Mouse (Mus musculus): ENCODE measurements around the gene Fcnb. TPM values are rescaled to one million over a fixed set of nuclear protein-coding genes. Genes with fewer than 3 reads are reported as not detected.

Gene Fcnb
- polyA plus RNA-seq, 1 experiment from 2014 or later = 0.54 TPM

DNA sequence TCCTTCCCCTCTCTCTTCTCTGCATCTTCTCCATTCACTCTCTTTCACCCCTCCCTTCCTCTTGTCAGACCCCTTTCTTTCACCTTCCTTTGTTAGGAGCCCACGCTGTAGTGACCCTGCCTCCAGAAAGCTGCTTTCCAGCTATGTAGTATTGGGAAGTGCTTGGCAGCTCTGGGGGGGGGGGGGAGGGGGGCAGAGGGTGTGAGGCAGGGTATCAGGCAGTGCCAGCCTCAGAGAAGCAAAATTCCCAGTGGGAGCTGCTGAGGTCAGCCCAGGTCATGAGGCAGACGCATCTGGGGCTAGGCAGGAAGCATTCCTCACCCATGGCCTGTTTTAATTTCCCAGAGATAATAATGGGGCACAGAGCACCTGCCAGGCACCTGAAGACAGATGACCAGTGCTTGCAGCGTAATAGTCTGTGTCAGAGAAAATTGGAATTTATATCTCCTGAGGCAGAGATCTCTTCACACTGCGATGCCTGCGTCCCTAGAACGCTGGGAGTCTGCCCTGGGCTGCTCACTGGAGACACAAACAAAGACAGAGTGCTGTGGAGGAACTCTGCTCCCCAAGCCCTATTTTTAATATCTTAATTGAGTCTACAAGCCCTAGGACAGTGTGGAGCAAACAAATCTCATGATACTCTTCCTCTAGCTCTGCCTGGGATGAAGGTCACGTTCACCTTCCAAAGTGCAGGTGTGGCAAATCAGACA, 5.8 kb upstream of the Fcnb start:
- ATAC-seq (ENCODE audit: low FRiP score) (peak; percentile 65; the same call in 1 of the 2 replicates), DNase-seq (ENCODE audit: low spot score) (peak; percentile 49)
- peak overlapping the region; percentile 80 for H3K27ac ChIP-seq
- H3K4me2 ChIP-seq (replicated peaks) = no peak overlapping the region
- H3K4me3 ChIP-seq (replicated peaks; ENCODE audit: low read length) = no peak overlapping the region
- no peaks in the 10 kb centered on the region for H3K9me3 ChIP-seq (ENCODE audit: control insufficient read depth, low read length)
- H3K27me3 ChIP-seq (ENCODE audit: control insufficient read depth, insufficient read depth, low read length) = no peaks in the 10 kb centered on the region
- WGBS = 27% methylated on average over 7 of the region's 7 CpGs
- H3K9ac ChIP-seq = peak overlapping the region; percentile 28; the same call in 1 of the 2 replicates
- H3K4me1 ChIP-seq (replicated peaks; ENCODE audit: control insufficient read depth, insufficient read depth, low read length) = peaks cover 19% of the 10 kb centered on the region
- no peaks in the 10 kb centered on the region for H3K36me3 ChIP-seq (replicated peaks; ENCODE audit: control insufficient read depth, insufficient read depth)

DNA sequence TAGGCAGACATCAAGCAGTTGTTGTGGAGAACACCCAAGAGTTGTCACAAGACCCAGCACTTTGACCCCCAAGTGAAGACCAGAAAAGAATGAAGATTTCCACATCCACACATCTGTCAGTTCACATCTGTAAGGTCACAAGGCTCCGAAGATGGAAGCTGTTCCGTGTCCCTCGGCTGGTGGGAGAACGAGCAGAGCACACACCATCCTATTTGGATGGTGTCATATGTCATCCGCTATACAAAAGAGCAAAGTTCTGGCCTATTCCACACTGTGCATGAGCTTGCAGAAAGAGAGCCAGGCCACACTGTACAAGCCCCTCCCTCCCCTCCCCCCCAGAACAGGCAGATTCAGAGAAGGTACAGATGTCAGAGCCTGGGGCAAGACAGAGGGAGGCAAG, 4.4 kb upstream of the Fcnb start:
- H3K4me2 ChIP-seq (replicated peaks) = no peak overlapping the region
- H3K36me3 ChIP-seq (replicated peaks; ENCODE audit: control insufficient read depth, insufficient read depth) = no peaks in the 10 kb centered on the region
- ATAC-seq (ENCODE audit: low FRiP score) = no peak
- H3K9ac ChIP-seq = no peak overlapping the region
- peak overlapping the region; percentile 80; the same call in 1 of the 2 replicates for H3K27ac ChIP-seq
- H3K9me3 ChIP-seq (ENCODE audit: control insufficient read depth, low read length) = no peaks in the 10 kb centered on the region
- DNase-seq (ENCODE audit: low spot score) = no peak
- no peaks in the 10 kb centered on the region for H3K27me3 ChIP-seq (ENCODE audit: control insufficient read depth, insufficient read depth, low read length)
- 67% methylated on average over 5 of the region's 5 CpGs for WGBS
- no peak overlapping the region for H3K4me3 ChIP-seq (replicated peaks; ENCODE audit: low read length)
- peaks cover 19% of the 10 kb centered on the region for H3K4me1 ChIP-seq (replicated peaks; ENCODE audit: control insufficient read depth, insufficient read depth, low read length)

- H3K4me1 ChIP-seq (replicated peaks; ENCODE audit: control insufficient read depth, insufficient read depth, low read length) = peaks cover 14% of the 10 kb centered on the region
- WGBS = 81% methylated on average over 10 of the region's 10 CpGs
These were observed 1.4 kb upstream of the Fcnb start for GRCm38 (mm10) chr2:28086112-28086511.

GRCm38 (mm10) chr2:28075616-28076187, 9.0 kb downstream of the Fcnb start:
- Histone ChIP-seq H3K4me1 (replicated peaks; ENCODE audit: control insufficient read depth, insufficient read depth, low read length) (no peaks in the 10 kb centered on the region), H3K27ac (no peak overlapping the region), H3K9ac (no peak overlapping the region), H3K27me3 (ENCODE audit: control insufficient read depth, insufficient read depth, low read length) (no peaks in the 10 kb centered on the region), H3K4me3 (replicated peaks; ENCODE audit: low read length) (no peak overlapping the region), H3K4me2 (replicated peaks) (no peak overlapping the region), H3K36me3 (replicated peaks; ENCODE audit: control insufficient read depth, insufficient read depth) (no peaks in the 10 kb centered on the region), H3K9me3 (ENCODE audit: control insufficient read depth, low read length) (no peaks in the 10 kb centered on the region)
- ATAC-seq (ENCODE audit: low FRiP score) (no peak), DNase-seq (ENCODE audit: low spot score) (no peak)
- WGBS = 83% methylated on average over 7 of the region's 7 CpGs

More at GRCm38 (mm10) chr2:28086112-28086511, 1.4 kb upstream of the Fcnb start:
- no peak overlapping the region for H3K27ac ChIP-seq
- DNase-seq (ENCODE audit: low spot score) (no peak), ATAC-seq (ENCODE audit: low FRiP score) (no peak)
- H3K9me3 ChIP-seq (ENCODE audit: control insufficient read depth, low read length) = no peaks in the 10 kb centered on the region
- H3K4me2 ChIP-seq (replicated peaks) = no peak overlapping the region
- no peaks in the 10 kb centered on the region for H3K27me3 ChIP-seq (ENCODE audit: control insufficient read depth, insufficient read depth, low read length)
- H3K9ac ChIP-seq = no peak overlapping the region
- H3K36me3 ChIP-seq (replicated peaks; ENCODE audit: control insufficient read depth, insufficient read depth) = no peaks in the 10 kb centered on the region
- no peak overlapping the region for H3K4me3 ChIP-seq (replicated peaks; ENCODE audit: low read length)

DNA sequence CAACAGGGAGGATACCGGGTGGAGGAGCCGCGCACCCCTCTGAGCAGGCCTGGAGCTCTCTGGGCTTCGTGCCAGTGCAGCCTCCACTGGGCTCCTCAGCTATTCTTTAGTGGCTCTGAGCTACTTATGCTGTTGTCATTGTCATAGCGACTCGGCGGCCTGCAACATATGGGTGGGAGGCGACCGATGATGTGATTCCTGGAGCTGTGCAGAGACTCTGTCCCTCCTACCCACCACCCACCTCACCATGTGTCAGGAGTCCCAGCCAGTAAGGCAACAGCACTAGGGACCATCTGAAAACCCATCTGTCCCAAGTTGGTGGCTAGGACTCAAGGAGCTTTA, 16.2 kb downstream of the Fcnb start:
- H3K27ac ChIP-seq = no peak overlapping the region
- peaks cover 15% of the 10 kb centered on the region; the same call in 1 of the 2 replicates for H3K4me1 ChIP-seq (replicated peaks; ENCODE audit: control insufficient read depth, insufficient read depth, low read length)

GRCm38 (mm10) chr2:28067821-28068536, 16.7 kb downstream of the Fcnb start:
- Histone ChIP-seq H3K27me3 (ENCODE audit: control insufficient read depth, insufficient read depth, low read length) (no peaks in the 10 kb centered on the region), H3K27ac (peak overlapping the region; percentile 46; the same call in 1 of the 2 replicates), H3K9ac (no peak overlapping the region), H3K36me3 (replicated peaks; ENCODE audit: control insufficient read depth, insufficient read depth) (no peaks in the 10 kb centered on the region), H3K4me3 (replicated peaks; ENCODE audit: low read length) (no peak overlapping the region), H3K4me2 (replicated peaks) (no peak overlapping the region), H3K9me3 (ENCODE audit: control insufficient read depth, low read length) (no peaks in the 10 kb centered on the region), H3K4me1 (replicated peaks; ENCODE audit: control insufficient read depth, insufficient read depth, low read length) (peaks cover 15% of the 10 kb centered on the region; the same call in 1 of the 2 replicates)
- 64% methylated on average over 2 of the region's 2 CpGs for WGBS
- no peak for DNase-seq (ENCODE audit: low spot score)
- no peak for ATAC-seq (ENCODE audit: low FRiP score)

More for the DNA sequence above, 16.2 kb downstream of the Fcnb start:
- DNase-seq (ENCODE audit: low spot score) (peak; percentile 43), ATAC-seq (ENCODE audit: low FRiP score) (peak; percentile 79)
- H3K4me2 ChIP-seq (replicated peaks) = no peak overlapping the region
- WGBS = 39% methylated on average over 9 of the region's 9 CpGs
- no peak overlapping the region for H3K4me3 ChIP-seq (replicated peaks; ENCODE audit: low read length)
- H3K9me3 ChIP-seq (ENCODE audit: control insufficient read depth, low read length) = no peaks in the 10 kb centered on the region
- H3K27me3 ChIP-seq (ENCODE audit: control insufficient read depth, insufficient read depth, low read length) = no peaks in the 10 kb centered on the region
- no peaks in the 10 kb centered on the region for H3K36me3 ChIP-seq (replicated peaks; ENCODE audit: control insufficient read depth, insufficient read depth)
- no peak overlapping the region for H3K9ac ChIP-seq

DNA sequence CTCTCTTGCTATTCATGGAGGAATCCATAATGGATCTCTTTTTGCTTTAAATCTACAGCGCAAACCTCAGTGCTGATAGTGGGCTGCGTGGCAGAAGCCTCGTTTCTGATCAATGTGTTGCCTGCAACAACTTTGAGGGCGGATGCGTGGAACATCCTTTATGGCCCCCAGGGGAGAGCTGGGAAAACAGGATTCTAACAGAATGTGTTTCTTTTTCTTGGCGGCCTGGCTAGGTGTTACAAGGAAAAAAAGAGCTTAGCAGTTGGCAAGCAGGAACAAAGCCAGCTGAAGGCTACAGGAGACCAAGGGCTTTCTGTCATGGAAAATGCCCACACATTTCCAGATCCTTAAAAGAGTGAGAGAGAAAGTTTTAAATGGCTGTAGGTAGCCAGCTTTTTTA, 17.5 kb downstream of the Fcnb start:
- H3K4me3 ChIP-seq (replicated peaks; ENCODE audit: low read length) = no peak overlapping the region
- DNase-seq (ENCODE audit: low spot score) = no peak
- peak overlapping the region; percentile 46; the same call in 1 of the 2 replicates for H3K27ac ChIP-seq
- no peaks in the 10 kb centered on the region for H3K9me3 ChIP-seq (ENCODE audit: control insufficient read depth, low read length)
- no peak overlapping the region for H3K9ac ChIP-seq
- H3K27me3 ChIP-seq (ENCODE audit: control insufficient read depth, insufficient read depth, low read length) = no peaks in the 10 kb centered on the region
- no peaks in the 10 kb centered on the region for H3K36me3 ChIP-seq (replicated peaks; ENCODE audit: control insufficient read depth, insufficient read depth)
- 50% methylated on average over 6 of the region's 6 CpGs for WGBS
- no peak for ATAC-seq (ENCODE audit: low FRiP score)
- H3K4me1 ChIP-seq (replicated peaks; ENCODE audit: control insufficient read depth, insufficient read depth, low read length) = peaks cover 15% of the 10 kb centered on the region; the same call in 1 of the 2 replicates
- no peak overlapping the region for H3K4me2 ChIP-seq (replicated peaks)

- no peak for ATAC-seq (ENCODE audit: low FRiP score)
- H3K4me3 ChIP-seq (replicated peaks; ENCODE audit: low read length) = no peak overlapping the region
- whole genome bisulfite sequencing = 65% methylated on average over 5 of the region's 5 CpGs
- H3K36me3 ChIP-seq (replicated peaks; ENCODE audit: control insufficient read depth, insufficient read depth) = no peaks in the 10 kb centered on the region
- H3K4me1 ChIP-seq (replicated peaks; ENCODE audit: control insufficient read depth, insufficient read depth, low read length) = peaks cover 15% of the 10 kb centered on the region; the same call in 1 of the 2 replicates
- H3K4me2 ChIP-seq (replicated peaks) = no peak overlapping the region
- no peaks in the 10 kb centered on the region for H3K27me3 ChIP-seq (ENCODE audit: control insufficient read depth, insufficient read depth, low read length)
- no peaks in the 10 kb centered on the region for H3K9me3 ChIP-seq (ENCODE audit: control insufficient read depth, low read length)
- no peak overlapping the region for H3K9ac ChIP-seq
- DNase-seq (ENCODE audit: low spot score) = no peak
- H3K27ac ChIP-seq = no peak overlapping the region
These were observed 18.0 kb downstream of the Fcnb start for GRCm38 (mm10) chr2:28066686-28067085.

DNA sequence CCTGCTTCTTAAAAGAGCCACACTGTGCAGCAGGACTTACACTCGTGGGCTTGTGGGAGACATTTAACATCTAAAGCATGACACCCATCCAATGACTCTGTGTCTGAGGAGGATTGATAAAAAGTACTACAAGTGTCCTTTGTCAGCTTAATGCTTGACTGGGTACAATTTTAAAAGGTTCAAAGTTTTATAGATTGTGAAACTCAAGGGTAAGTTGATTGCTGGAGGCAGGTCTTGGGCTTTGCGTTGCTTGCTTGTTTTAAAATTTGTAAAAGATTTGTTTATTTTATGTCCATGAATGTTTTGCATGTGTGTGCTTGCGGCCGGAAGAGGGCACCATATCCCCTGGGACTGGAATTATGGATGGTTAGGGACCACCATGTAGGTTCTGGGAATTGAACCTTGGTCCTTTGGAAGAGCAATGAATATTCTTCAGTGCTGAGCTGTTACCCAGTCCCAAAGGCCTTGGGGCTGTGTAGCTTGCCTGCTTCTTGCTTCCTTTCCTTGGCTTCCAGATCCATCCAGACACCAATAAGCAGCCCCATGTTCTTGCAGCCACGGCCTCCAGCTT, 19.5 kb downstream of the Fcnb start:
- DNase-seq (ENCODE audit: low spot score) (no peak), ATAC-seq (ENCODE audit: low FRiP score) (no peak)
- H3K4me3 ChIP-seq (replicated peaks; ENCODE audit: low read length) = no peak overlapping the region

More for the DNA sequence above, 19.5 kb downstream of the Fcnb start:
- Histone ChIP-seq H3K36me3 (replicated peaks; ENCODE audit: control insufficient read depth, insufficient read depth) (no peaks in the 10 kb centered on the region), H3K27ac (no peak overlapping the region), H3K4me2 (replicated peaks) (no peak overlapping the region), H3K4me1 (replicated peaks; ENCODE audit: control insufficient read depth, insufficient read depth, low read length) (peaks cover 15% of the 10 kb centered on the region; the same call in 1 of the 2 replicates), H3K9me3 (ENCODE audit: control insufficient read depth, low read length) (no peaks in the 10 kb centered on the region), H3K27me3 (ENCODE audit: control insufficient read depth, insufficient read depth, low read length) (no peaks in the 10 kb centered on the region), H3K9ac (no peak overlapping the region)
- WGBS = 88% methylated on average over 5 of the region's 5 CpGs
